Mouse (Mus musculus): ENCODE measurements at regions not wholly inside any gene's neighbourhood (a gene's known extent, or its start where the extent isn't known, plus 50 kb on each side); places are given as distances from the start of the nearest gene placed in this dataset.

GRCm38 (mm10) chr9:92991759-92992158 lies 449.7 kb downstream of the Plod2 start:
- Histone ChIP-seq H3K4me1 (ENCODE audit: insufficient read depth, low read length) (no peaks in the 10 kb centered on the region), H3K36me3 (ENCODE audit: insufficient read depth, low read length) (no peaks in the 10 kb centered on the region), H3K9ac (replicated peaks; ENCODE audit: low read length, poor library complexity, severe bottlenecking) (no peak overlapping the region), H3K4me2 (ENCODE audit: low read depth, low read length, poor library complexity, severe bottlenecking) (no peak overlapping the region), H3K4me3 (ENCODE audit: low read depth, low read length) (no peak overlapping the region), H3K27me3 (ENCODE audit: insufficient read depth, low read length) (no peaks in the 10 kb centered on the region), H3K9me3 (ENCODE audit: low read length) (no peaks in the 10 kb centered on the region), H3K27ac (ENCODE audit: low read depth, low read length) (no peak overlapping the region)
- DNase-seq (ENCODE audit: low spot score) (peak; percentile 29), ATAC-seq (ENCODE audit: low FRiP score) (no peak)
- WGBS, result 18% methylated on average over 6 of the region's 6 CpGs
- TF ChIP-seq CTCF (IDR thresholded peaks at IDR 0.05), result no peak

- 78% methylated on average over 2 of the region's 2 CpGs for WGBS
- H3K9ac ChIP-seq (replicated peaks; ENCODE audit: low read length, poor library complexity, severe bottlenecking), result no peak overlapping the region
- H3K36me3 ChIP-seq (ENCODE audit: insufficient read depth, low read length), result no peaks in the 10 kb centered on the region
- no peak overlapping the region for H3K4me3 ChIP-seq (ENCODE audit: low read depth, low read length)
- no peak overlapping the region for H3K4me2 ChIP-seq (ENCODE audit: low read depth, low read length, poor library complexity, severe bottlenecking)
- TF ChIP-seq CTCF (IDR thresholded peaks at IDR 0.05), result no peak
- ATAC-seq (ENCODE audit: low FRiP score) (no peak), DNase-seq (ENCODE audit: low spot score) (no peak)
- no peaks in the 10 kb centered on the region for H3K4me1 ChIP-seq (ENCODE audit: insufficient read depth, low read length)
- H3K27ac ChIP-seq (ENCODE audit: low read depth, low read length), result no peak overlapping the region
- no peaks in the 10 kb centered on the region for H3K9me3 ChIP-seq (ENCODE audit: low read length)
- H3K27me3 ChIP-seq (ENCODE audit: insufficient read depth, low read length), result no peaks in the 10 kb centered on the region
Measured at GRCm38 (mm10) chr9:92996156-92996555, 454.1 kb downstream of the Plod2 start.

DNA sequence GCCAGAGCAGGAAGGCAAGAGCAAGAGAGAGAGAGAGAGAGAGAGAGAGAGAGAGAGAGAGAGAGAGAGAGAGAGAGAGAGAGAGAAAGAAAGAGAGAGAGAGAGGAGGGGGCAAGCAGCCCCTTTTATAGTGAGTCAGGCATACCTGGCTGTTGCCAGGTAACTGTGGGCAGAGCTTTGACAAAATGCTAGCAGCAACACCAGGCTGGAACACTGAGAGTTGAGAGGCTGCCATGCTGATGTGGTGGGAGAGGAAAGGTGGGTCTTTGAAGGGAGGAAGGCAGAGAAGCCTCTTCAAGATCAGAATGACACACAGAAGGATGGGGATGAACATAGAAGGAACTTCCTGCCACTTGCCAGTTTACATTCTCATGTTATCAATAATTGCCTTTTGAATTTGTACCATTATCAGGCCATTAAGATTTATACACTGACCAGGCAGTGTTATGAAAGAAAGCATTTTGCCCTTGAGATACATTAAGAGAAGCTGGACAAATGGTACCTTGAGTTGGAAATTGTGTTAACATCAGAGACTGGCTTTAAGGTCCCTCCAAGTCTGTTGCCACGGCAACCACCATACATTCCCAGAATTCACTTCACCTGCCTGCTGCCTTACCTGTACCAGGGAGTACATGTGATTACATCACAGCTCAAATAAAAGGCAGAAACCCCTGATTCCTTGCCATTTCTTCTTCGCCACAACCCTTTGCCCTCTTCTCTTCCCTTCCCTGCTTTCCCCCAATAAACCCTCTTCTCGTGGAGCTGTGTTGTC lies 463.3 kb downstream of the Plod2 start:
- Histone ChIP-seq H3K4me2 (ENCODE audit: low read depth, low read length, poor library complexity, severe bottlenecking) (no peak overlapping the region), H3K9ac (replicated peaks; ENCODE audit: low read length, poor library complexity, severe bottlenecking) (no peak overlapping the region), H3K27ac (ENCODE audit: low read depth, low read length) (no peak overlapping the region), H3K27me3 (ENCODE audit: insufficient read depth, low read length) (no peaks in the 10 kb centered on the region), H3K4me1 (ENCODE audit: insufficient read depth, low read length) (no peaks in the 10 kb centered on the region), H3K9me3 (ENCODE audit: low read length) (no peaks in the 10 kb centered on the region), H3K4me3 (ENCODE audit: low read depth, low read length) (no peak overlapping the region), H3K36me3 (ENCODE audit: insufficient read depth, low read length) (no peaks in the 10 kb centered on the region)
- 87% methylated on average over 3 of the region's 3 CpGs for WGBS
- ATAC-seq (ENCODE audit: low FRiP score) (no peak), DNase-seq (ENCODE audit: low spot score) (peak; percentile 14)
- TF ChIP-seq CTCF (IDR thresholded peaks at IDR 0.05), result no peak

DNA sequence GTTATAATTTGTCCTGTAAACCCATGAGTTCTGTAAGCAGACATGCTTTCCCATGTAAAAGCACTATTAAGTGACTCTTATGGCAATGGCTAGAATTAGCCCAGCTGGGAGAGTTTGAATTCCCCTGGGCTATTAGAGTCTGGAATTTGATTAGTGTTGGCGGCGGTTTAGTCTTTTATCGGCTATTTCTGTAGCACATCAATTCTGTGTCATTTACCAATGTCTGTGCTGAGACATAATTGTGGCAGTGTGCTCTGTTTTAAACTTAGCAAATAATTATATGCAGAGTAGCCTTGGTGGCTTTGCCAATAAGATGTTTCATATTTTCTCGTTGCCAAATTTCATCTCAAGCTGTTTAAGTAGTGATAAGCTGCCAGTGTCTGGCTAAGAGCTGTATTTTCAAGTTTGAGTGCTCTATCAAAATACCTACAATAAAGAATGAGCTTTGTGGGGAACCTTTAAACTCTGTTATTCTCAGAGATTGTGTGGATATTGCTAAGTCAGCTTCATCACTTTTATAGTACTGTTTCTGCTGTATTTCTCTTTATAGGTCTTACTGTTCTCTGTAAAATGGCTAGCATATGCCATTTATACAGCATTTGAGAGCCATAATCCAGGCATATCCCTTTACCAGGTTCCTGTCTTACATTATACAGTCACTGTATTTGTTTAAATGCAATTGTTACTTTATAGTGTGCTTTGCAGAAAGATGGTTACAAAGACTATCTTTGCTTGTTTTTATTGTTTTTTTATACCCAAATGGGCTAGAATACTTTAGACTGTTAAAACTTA lies 466.7 kb downstream of the Plod2 start:
- H3K36me3 ChIP-seq (ENCODE audit: insufficient read depth, low read length), result no peaks in the 10 kb centered on the region
- H3K27me3 ChIP-seq (ENCODE audit: insufficient read depth, low read length), result no peaks in the 10 kb centered on the region
- TF ChIP-seq CTCF (IDR thresholded peaks at IDR 0.05), result no peak
- H3K9ac ChIP-seq (replicated peaks; ENCODE audit: low read length, poor library complexity, severe bottlenecking), result no peak overlapping the region
- no peaks in the 10 kb centered on the region for H3K9me3 ChIP-seq (ENCODE audit: low read length)
- DNase-seq (ENCODE audit: low spot score) (peak; percentile 29), ATAC-seq (ENCODE audit: low FRiP score) (no peak)
- WGBS, result 45% methylated on average over 4 of the region's 4 CpGs
- no peaks in the 10 kb centered on the region for H3K4me1 ChIP-seq (ENCODE audit: insufficient read depth, low read length)
- H3K4me3 ChIP-seq (ENCODE audit: low read depth, low read length), result no peak overlapping the region
- H3K4me2 ChIP-seq (ENCODE audit: low read depth, low read length, poor library complexity, severe bottlenecking), result no peak overlapping the region
- H3K27ac ChIP-seq (ENCODE audit: low read depth, low read length), result no peak overlapping the region

GRCm38 (mm10) chr9:93044298-93044912 lies 502.4 kb downstream of the Plod2 start:
- DNase-seq (ENCODE audit: low spot score) (no peak), ATAC-seq (ENCODE audit: low FRiP score) (no peak)
- Histone ChIP-seq H3K9ac (replicated peaks; ENCODE audit: low read length, poor library complexity, severe bottlenecking) (no peak overlapping the region), H3K27ac (ENCODE audit: low read depth, low read length) (no peak overlapping the region), H3K4me1 (ENCODE audit: insufficient read depth, low read length) (no peaks in the 10 kb centered on the region), H3K4me2 (ENCODE audit: low read depth, low read length, poor library complexity, severe bottlenecking) (no peak overlapping the region), H3K4me3 (ENCODE audit: low read depth, low read length) (no peak overlapping the region), H3K36me3 (ENCODE audit: insufficient read depth, low read length) (no peaks in the 10 kb centered on the region), H3K9me3 (ENCODE audit: low read length) (no peaks in the 10 kb centered on the region), H3K27me3 (ENCODE audit: insufficient read depth, low read length) (no peaks in the 10 kb centered on the region)
- WGBS, result 29% methylated on average over 10 of the region's 10 CpGs
- TF ChIP-seq CTCF (IDR thresholded peaks at IDR 0.05), result no peak

DNA sequence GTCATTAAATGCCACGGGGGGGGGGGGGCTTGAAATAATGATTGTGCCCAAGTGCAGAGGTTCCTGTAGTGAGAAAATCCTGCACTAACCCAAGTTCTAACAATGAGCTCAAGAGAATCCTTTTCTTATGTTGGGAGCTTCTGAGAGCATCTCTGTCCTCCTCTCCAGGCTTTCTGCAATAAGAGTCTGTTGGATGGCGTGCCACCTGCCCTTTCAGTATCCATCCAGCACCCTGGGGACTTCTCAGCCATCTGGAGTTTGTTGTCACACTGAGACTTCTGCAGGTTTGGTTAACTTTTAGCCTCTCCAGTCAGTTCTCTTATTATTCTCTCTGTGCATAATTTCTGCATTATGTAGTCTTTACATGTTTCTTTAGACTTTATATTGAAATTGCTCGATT lies 530.1 kb downstream of the Plod2 start:
- no peak overlapping the region for H3K27ac ChIP-seq (ENCODE audit: low read depth, low read length)
- no peak for TF ChIP-seq CTCF (IDR thresholded peaks at IDR 0.05)
- no peaks in the 10 kb centered on the region for H3K36me3 ChIP-seq (ENCODE audit: insufficient read depth, low read length)
- DNase-seq (ENCODE audit: low spot score) (peak; percentile 7), ATAC-seq (ENCODE audit: low FRiP score) (no peak)
- no peak overlapping the region for H3K4me3 ChIP-seq (ENCODE audit: low read depth, low read length)
- H3K9ac ChIP-seq (replicated peaks; ENCODE audit: low read length, poor library complexity, severe bottlenecking), result no peak overlapping the region
- H3K27me3 ChIP-seq (ENCODE audit: insufficient read depth, low read length), result no peaks in the 10 kb centered on the region
- H3K9me3 ChIP-seq (ENCODE audit: low read length), result no peaks in the 10 kb centered on the region
- no peak overlapping the region for H3K4me2 ChIP-seq (ENCODE audit: low read depth, low read length, poor library complexity, severe bottlenecking)
- no peaks in the 10 kb centered on the region for H3K4me1 ChIP-seq (ENCODE audit: insufficient read depth, low read length)
- 71% methylated on average over 3 of the region's 3 CpGs for WGBS
